Mouse (Mus musculus) erythroblast, embryonic 14.5 days (primary cell): ENCODE measurements around the gene Filip1. TPM values are rescaled to one million over a fixed set of nuclear protein-coding genes. Genes with fewer than 3 reads are reported as not detected.

Source experiments
- H3K27me3 ChIP-seq: 2 replicates; pipeline ENCODE4 v1.6.1; 2012; ENCODE audit warnings: inconsistent platforms; ENCODE audit not compliant: control insufficient read depth
- H3K36me3 ChIP-seq: 2 replicates; pipeline ENCODE4 v1.6.1; 2012; ENCODE audit warnings: mild to moderate bottlenecking, inconsistent platforms; ENCODE audit not compliant: control insufficient read depth
- H3K4me1 ChIP-seq: 2 replicates; pipeline ENCODE4 v1.6.1; 2012; ENCODE audit warnings: inconsistent platforms; ENCODE audit not compliant: control insufficient read depth
- H3K4me3 ChIP-seq: replicated peaks from 2 replicates; pipeline ENCODE3; 2012; ENCODE audit warnings: moderate library complexity, mild to moderate bottlenecking, inconsistent platforms
- H3K9me3 ChIP-seq: 2 replicates; pipeline ENCODE4 v1.6.1; 2012; ENCODE audit warnings: low read length, inconsistent platforms, mixed read lengths; ENCODE audit not compliant: control insufficient read depth
- GATA1 ChIP-seq: IDR thresholded peaks from 2 replicates; pipeline ENCODE4 v1.6.1; 2012; ENCODE audit warnings: low read length, inconsistent platforms, mixed read lengths
- TAL1 ChIP-seq: IDR thresholded peaks from 3 replicates; pipeline ENCODE4 v1.6.1; 2012; ENCODE audit warnings: low read length, inconsistent platforms, mixed read lengths
- polyA plus RNA-seq: library from polyadenylated mRNA; stranded (reverse); fragments of >175 nt; gene quantifications from 2 replicates; pipeline ENCODE4 v1.2.3, GENCODE M21; 2012

Gene Filip1
- polyA plus RNA-seq, 1 experiment, result not detected

- Histone ChIP-seq H3K4me1 (peaks cover 5% of the 10 kb centered on the region), H3K36me3 (no peaks in the 10 kb centered on the region), H3K9me3 (no peaks in the 10 kb centered on the region; the same call in 1 of the 2 replicates), H3K27me3 (no peaks in the 10 kb centered on the region), H3K4me3 (no peak overlapping the region)
- TF ChIP-seq GATA1, result no peak
- no peak for TF ChIP-seq TAL1
Measured at GRCm38 (mm10) chr9:79898815-79899214, 113.8 kb downstream of the Filip1 start.

- Histone ChIP-seq H3K36me3 (no peaks in the 10 kb centered on the region), H3K27me3 (no peaks in the 10 kb centered on the region), H3K4me1 (peaks cover 6% of the 10 kb centered on the region), H3K4me3 (no peak overlapping the region), H3K9me3 (no peaks in the 10 kb centered on the region)
- no peak for TF ChIP-seq GATA1
- no peak for TF ChIP-seq TAL1
Measured at GRCm38 (mm10) chr9:79894665-79895064, 118.0 kb downstream of the Filip1 start.

DNA sequence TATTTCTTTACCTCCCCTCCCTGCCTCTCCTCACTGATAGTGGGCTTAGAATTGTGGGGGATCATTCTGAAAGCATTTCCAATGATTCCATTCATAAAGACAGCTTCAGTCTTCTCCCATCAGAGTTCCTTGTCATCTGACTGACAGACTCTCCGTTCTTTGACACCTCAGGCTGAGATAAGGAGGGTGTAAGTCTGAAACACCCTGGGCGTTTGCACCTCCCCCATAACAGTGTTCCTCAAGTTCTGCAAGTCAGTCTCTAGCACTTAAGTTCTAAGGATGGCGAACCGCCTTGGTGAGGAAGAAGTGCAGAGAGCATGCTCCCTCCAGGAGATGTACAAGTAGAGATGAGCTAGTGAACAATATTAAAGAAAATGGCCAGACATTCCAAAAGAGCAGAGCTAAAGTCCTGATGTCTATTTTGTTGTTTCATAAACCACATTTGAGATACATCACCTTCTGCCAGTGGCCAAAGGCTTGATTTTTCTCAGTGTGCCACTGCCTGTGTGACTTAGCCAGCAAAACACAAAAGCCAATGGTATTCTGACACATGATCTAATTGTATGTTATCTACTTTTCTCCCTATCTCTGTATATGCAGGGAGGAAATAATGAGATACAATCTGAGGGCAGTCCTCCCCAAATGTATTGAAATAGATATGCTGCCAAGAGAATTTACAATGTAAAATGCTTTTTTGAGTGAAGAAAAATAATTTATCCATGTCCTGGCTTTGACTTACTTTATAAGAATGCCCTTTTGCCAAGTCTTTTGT lies 118.6 kb downstream of the Filip1 start:
- Histone ChIP-seq H3K9me3 (no peaks in the 10 kb centered on the region), H3K36me3 (no peaks in the 10 kb centered on the region), H3K4me1 (peaks cover 6% of the 10 kb centered on the region), H3K27me3 (no peaks in the 10 kb centered on the region), H3K4me3 (no peak overlapping the region)
- TF ChIP-seq GATA1 (no peak), TAL1 (no peak)

DNA sequence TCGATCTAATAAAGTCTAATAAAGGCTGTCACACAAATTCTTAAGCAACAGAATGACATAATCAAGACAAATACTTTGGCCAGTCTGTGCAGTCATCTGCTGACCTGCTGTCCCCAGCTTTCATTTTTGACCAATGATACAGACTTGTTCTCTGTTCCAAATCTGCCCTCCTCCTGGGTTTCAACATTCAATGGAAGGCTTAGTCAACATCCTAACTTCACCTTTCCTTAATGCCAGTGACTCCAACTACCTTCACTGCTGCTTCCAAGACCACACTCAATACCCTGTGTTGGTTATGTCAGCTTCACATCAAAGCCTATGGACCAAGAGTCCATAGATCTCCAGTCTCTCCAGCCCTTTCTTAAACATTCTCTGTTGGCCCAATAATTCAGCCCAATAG lies 120.5 kb downstream of the Filip1 start:
- H3K36me3 ChIP-seq, result no peaks in the 10 kb centered on the region
- H3K9me3 ChIP-seq, result no peaks in the 10 kb centered on the region
- H3K27me3 ChIP-seq, result no peaks in the 10 kb centered on the region
- H3K4me1 ChIP-seq, result peaks cover 6% of the 10 kb centered on the region
- H3K4me3 ChIP-seq, result no peak overlapping the region
- TF ChIP-seq TAL1 (no peak), GATA1 (no peak)

DNA sequence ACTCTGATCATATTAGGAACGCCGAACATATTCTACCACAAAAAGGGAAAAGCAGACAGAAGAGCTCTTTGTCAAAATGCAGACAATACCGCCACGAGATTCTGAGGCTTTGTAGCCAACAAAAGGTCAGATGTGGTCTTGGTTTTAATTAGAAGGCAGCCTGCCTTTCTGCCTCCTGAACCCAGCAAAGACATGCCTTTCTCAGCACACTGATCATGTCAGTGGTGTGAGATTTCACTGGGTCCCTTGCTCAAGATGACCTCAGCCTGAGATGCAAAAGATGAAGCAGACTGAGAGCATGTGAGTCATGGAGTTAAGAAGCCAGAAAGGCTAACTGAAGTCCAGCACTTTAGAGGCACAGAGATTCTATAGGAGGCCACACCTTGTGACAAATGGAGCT lies 122.2 kb downstream of the Filip1 start:
- Histone ChIP-seq H3K27me3 (no peaks in the 10 kb centered on the region), H3K4me3 (no peak overlapping the region), H3K4me1 (peaks cover 6% of the 10 kb centered on the region), H3K9me3 (no peaks in the 10 kb centered on the region), H3K36me3 (no peaks in the 10 kb centered on the region)
- no peak for TF ChIP-seq GATA1
- TF ChIP-seq TAL1, result no peak

DNA sequence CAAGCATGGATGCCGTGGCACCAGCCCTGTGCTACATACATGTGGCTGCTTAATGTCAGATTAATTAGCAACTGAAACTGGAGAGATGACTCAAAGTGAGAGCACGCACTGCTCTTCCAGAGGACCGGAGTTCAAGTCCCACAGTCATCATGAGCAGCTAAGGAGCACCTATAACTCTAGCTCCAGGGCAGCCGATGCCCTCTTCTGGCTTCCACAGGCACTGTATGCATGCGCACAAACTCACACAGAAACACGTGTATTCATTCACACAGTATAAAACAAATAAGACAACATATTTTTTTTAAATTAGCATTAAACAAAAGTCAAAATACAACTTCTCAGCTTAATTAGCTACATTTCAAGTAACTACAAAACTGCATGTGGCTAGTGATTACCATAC lies 123.5 kb downstream of the Filip1 start:
- Histone ChIP-seq H3K4me3 (no peak overlapping the region), H3K36me3 (no peaks in the 10 kb centered on the region), H3K9me3 (no peaks in the 10 kb centered on the region), H3K4me1 (peaks cover 4% of the 10 kb centered on the region), H3K27me3 (no peaks in the 10 kb centered on the region)
- no peak for TF ChIP-seq GATA1
- TF ChIP-seq TAL1, result no peak

- no peaks in the 10 kb centered on the region for H3K4me1 ChIP-seq
Measured at GRCm38 (mm10) chr9:79885244-79886210, 127.1 kb downstream of the Filip1 start.

DNA sequence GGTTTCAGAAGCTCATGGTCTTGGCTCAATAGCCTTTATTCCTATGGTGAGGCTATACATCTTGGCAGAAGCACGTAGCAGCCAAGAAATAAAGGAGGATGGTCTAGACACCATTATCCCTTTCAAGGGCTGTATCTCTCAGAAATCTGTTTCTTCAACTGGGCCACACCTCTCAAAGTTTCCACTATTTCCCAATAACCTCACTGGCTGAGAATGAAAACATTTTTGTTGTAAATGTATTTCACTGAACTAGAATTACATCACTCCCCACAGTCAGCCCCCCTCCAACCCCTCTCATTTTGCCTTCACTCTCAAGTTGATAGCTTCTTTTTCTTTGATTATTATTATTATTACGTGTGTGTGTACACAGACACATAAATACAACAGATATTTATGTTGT lies 129.5 kb downstream of the Filip1 start:
- no peaks in the 10 kb centered on the region for H3K4me1 ChIP-seq
- TF ChIP-seq GATA1 (no peak), TAL1 (no peak)
- H3K4me3 ChIP-seq, result no peak overlapping the region
- H3K36me3 ChIP-seq, result no peaks in the 10 kb centered on the region
- no peaks in the 10 kb centered on the region for H3K9me3 ChIP-seq
- H3K27me3 ChIP-seq, result no peaks in the 10 kb centered on the region

More at GRCm38 (mm10) chr9:79885244-79886210, 127.1 kb downstream of the Filip1 start:
- Histone ChIP-seq H3K27me3 (no peaks in the 10 kb centered on the region), H3K36me3 (no peaks in the 10 kb centered on the region), H3K4me3 (no peak overlapping the region), H3K9me3 (no peaks in the 10 kb centered on the region)
- TF ChIP-seq GATA1 (no peak), TAL1 (no peak)

DNA sequence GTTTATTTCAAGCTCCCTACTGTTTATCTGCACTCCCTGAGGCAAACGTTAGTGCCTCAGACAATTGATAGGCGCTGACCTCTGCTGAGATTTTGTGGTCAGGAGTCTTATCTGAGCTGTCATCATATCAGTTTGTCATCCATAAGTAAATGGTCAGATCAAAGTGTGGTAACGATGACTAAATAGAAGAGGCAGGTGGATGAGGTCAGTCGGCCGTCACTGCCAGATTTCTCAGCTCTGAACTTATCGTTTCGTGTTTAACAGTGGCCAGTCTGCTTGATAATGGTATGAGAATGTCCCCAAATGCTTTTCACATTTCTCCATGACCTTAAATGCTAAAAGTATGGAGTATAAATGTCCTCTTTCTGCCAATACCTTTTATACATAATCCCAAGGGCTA lies 132.6 kb downstream of the Filip1 start:
- H3K27me3 ChIP-seq, result no peaks in the 10 kb centered on the region
- H3K36me3 ChIP-seq, result no peaks in the 10 kb centered on the region
- H3K9me3 ChIP-seq, result no peaks in the 10 kb centered on the region
- TF ChIP-seq TAL1 (no peak), GATA1 (no peak)
- H3K4me3 ChIP-seq, result no peak overlapping the region
- no peaks in the 10 kb centered on the region for H3K4me1 ChIP-seq
